Mouse (Mus musculus) c-Kit-positive CD71-positive TER-119-positive erythroid progenitor cells, embryonic 14.5 days (primary cell): Measurements from ENCODE around the gene Rbfox1.

Experiments used
- DNase-seq: peaks from one replicate; pipeline ENCODE4 v3.0.0-alpha.2; 2013; ENCODE audit warnings: low spot score

Rbfox1 gene

DNA sequence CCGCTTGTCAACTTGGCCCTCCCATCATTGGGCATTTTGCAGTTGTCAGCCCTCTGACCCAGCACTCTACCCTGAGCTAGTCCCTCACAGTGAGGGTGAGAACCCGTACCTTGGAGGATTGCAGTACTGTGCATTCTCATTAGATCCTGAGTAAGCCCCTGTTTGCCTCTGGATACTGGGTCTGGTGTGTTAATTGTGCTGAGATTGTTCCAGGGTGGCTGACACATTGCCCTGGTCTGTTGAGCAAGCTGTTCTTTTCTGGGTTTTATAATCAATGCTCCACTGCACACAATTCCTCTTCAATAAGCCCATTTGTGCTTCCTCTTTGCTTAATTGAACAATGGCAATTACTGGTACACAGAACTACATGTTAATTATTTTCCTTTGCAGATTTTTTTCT lies 1489.5 kb downstream of the Rbfox1 start:
- DNase-seq, result no peak

DNA sequence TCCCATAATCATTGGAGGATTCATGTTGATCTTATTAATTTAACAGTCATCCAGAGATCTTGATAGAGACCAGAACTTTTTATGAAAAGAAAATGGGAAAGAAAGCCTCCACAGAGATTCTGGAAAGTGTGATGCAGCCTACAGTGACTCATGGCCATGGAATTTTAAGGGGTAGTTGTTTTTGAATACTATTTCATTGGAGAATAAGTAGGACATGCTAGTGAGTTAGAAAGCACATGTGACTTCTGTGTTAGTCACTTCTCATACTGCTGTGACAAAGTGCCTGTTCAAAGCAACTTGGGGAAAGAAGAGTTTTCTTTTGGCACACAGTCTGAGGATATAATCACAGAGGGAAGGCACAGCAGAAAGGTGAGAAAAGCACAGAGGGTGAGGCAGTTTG lies 1510.9 kb downstream of the Rbfox1 start:
- DNase-seq, result no peak

DNA sequence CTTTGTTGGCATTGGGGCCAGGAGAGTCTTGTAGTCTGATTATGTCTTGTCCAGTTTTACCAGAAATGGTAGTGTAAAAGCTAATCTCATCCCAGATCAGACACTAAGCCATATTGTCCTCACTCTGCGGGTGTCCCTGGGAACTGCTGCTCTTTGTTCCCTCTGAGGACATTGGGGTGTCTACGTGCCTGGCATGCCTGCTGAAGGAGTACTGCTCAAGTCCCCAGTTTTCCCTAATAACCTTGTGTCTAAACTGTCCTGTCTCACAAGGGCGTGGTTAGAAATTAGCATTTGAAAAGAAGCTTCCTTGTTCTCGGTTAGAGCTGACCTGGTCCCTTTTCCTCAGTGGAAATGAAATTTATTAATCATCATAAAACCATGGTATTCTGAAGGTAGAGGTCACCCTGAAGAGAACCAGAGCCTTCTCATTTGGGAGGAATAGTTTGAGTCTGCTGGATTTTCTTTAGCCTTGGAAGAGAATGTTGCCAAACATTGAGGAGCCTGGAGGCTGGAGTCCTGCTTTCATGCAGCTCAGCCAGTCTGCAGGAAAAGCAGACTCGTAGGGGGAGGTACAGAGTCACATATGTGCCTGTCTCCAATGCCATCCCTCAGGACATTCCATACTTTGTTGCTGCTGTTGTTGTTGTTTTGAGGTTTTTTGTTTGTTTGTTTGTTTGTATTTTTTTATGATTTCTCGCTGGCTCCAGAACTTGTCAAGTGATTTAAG lies 1519.8 kb downstream of the Rbfox1 start:
- no peak for DNase-seq

DNA sequence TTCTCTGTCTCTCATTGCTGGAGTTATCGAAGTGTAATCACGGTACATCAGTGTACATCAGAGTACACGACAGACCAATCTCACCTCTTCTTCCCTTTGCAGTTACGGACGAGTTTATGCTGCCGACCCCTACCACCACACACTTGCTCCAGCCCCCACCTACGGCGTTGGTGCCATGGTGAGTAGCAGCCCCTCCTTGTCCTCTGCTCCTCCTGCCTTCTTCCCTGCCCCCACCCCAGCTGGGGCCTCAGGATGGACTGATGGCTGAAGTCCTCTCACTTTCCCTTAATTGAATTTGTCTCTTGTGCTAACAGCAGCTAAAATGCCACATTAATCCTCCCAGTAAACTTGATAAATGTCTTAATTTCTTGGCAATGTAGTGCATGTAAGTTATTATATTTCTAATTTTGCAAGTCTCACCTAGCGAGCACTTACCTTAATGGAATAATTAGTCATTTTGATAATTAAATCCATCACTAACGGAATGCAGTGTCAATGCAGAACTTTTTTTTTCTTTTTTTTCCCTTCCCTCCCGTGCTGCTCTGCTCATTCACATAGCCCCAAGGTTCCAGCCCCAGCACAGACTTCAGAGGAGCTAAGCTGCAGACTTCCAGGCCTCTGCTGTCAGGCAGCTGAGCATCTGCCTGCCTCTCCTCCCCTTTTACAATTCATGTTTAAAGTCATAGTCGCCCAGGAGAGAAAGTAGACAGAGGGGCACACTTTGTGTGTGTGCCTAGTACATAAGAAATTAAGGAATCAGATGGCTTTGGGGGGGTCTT lies 1522.9 kb downstream of the Rbfox1 start:
- no peak for DNase-seq

DNA sequence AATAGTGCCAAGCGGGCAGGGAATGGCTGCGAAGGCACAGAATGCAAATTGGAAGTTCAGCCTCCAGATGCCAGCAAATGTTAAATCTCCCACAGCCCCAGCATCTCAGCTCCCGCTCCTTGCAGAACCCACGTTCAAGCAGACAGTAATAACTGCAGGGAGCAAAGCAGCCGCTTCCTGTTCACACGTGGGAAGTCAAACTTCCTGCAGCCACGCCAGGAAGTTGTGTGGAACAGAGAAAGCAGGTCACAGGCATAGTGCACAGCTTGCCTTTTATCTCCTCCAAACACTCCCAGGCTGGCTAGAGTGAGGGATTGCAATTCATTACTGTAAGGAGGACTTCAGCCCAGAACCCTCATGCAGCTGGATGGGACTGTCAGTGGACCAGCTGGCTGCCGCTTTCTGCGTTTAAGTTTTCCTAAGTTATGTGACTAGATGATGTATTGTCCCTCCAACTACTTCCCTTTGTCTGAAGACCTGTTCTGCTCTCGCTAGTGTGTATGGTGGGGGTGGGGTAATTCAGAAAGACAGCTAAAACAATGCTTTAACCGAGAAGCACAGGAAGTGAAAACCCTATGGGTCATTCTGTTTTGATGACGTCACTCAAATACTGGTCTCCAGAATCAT lies 1534.6 kb downstream of the Rbfox1 start:
- no peak for DNase-seq

DNA sequence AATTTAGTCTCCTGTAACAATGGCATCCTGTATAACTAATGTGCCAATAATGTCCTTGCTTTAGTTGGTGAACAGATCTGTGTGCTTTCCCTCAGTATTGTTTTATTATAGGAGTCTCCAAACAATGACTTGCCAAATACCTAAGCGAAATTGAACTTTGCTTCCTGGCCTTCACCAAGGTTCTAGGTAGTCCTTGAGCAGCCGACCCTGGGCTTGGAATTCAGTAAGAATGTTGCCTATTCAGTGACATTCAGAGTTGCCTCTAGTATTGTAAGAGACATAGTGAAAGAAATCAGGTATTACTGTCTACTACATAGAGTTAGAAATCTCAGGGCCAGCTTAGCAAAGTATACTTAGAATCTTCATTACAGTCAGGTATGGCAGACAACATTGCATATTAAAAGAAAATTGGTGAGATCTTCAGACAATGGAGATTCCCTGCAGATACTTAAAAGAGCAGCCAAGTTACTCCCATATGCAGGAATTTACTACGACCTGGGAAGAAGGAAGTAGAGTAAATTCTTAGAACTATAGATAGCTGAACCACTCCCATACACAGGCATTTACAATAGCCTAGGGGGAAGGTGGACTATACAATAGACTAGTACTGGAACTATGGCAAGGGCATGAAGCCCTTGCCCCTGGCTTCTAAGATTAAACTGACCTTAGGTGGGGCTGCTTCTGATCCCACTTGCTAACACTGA lies 1540.4 kb downstream of the Rbfox1 start:
- DNase-seq, result no peak

DNA sequence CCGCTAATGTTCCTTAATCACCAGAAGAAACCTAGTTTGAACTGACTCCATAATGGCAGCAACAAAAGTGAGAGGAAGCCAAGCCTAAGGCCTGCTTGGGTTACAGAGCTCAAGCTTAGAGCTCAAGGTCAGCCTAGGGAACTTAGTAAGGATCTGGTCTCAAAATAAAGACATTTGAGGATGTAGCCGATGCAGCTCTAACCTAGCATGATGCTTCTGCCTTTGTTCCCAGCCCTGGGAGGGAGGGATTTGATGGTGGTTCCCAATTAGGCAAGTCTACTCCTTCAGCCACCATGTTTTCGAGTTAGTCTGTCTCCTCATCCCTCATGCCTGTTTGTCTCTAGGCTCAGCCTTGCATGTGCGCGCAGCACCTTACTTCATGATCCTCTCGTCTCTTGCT lies 1548.1 kb downstream of the Rbfox1 start:
- DNase-seq, result no peak

DNA sequence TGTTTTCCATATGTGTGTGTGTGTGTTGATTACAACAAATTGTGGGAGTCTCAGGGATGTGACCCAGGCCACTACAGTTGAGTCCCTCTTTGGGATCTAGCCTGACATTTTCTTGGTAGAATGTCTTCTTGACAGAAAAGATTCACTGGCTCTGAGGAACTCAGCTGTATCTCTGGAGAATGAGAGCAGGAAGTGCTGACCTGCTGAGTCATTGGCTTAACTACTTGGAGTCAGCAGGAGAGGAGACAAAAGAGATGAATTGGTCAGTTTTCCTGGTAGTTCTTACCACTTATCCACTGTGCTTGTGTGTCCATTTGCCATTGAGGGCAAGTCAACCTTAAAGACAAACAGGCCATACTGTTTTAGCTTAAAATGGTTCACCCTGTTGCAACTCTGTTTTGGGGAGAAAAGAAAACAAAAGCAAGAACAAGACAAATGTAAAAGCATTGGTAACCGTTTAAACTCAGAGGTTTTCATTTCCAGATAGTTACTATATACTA lies 1561.7 kb downstream of the Rbfox1 start:
- DNase-seq, result no peak

DNA sequence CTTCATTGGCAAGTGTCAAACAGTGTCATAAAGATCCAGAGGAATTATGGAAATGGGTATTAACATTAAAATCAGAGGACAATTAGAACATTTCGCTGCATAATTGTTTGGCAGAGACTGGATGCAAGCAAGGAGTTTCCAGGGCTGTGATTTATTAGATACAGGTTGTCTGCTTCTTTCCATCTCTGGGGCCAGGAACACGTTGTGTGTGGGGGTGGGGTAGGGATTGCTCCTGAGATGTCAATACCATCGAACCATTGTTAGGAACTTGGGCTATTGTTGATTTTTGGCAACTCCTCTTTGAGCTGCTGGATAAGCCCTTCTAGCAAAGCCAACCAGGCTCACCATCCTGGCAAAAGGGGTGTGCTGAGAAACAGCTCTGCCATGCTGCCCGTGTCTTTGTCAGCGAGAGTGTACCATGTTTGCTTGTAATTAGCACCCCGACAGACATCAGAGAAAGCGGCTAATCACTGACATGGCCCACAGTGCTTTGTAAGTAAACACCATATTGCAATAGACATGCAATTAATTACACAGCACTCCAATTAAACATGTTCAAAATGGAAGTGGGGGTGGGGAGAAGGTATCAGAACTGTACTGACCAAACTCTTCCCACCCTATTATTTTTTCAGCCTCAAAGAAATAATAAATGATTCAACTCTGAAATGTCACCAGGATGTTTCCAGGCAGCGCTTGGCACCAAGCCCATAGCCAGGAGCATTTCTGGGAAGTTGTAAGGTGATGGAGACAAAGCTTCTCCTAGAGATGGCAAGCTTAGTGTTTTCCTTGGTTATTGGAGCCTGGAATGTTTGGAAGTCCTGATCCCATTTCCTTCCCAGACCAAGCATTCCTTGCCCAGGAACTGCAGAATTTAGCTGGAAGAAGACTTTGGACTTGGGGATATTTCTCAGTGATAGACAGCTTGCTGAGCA lies 1562.8 kb downstream of the Rbfox1 start:
- DNase-seq, result no peak

DNA sequence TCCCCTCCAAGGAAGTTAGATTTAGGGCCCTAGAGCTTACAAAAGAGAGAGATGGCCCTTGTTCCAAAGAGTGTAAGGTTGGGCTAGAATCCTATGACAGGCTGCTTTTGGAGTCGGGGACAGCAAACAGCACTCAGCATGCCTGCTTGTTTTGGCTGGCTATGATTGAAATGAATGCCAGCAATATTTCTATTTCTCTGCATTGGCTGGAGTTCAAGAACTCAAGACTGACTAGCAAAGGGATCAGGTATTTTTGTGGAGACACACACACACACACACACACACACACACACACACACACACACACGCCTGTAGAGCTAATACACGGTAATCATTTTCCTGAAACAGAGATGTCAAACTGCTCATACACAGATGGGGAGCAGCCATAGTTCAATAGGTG lies 1566.0 kb downstream of the Rbfox1 start:
- DNase-seq, result no peak

DNA sequence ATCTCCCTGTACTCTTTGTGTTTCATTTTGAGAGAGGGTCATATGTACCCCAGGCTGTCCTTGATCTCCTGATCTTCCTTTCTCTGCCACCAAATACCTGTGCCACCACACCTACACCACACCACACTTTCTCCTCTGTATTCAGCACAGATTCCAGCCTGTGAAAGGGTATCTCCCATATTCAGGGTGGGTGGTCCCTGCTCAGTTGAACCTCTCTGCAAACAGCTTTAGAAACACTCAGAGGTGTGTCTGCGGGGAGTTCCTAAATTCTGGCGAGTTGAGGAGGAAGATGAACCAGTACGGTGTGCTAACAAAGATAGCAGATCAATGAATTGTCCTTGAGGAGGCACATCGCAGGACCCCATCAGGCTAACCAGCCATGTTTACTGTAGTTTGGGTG lies 1572.4 kb downstream of the Rbfox1 start:
- no peak for DNase-seq
